Mouse (Mus musculus): ENCODE measurements around the gene 4930455H04Rik. TPM values are rescaled to one million over a fixed set of nuclear protein-coding genes. Genes with fewer than 3 reads are reported as not detected.

The 4930455H04Rik gene
- total RNA-seq, 2 experiments from 2014 or later: not detected

GRCm38 (mm10) chr3:116966225-116966624 lies 1.8 kb upstream of the 4930455H04Rik start:
- peak; percentile 50 to 63 for DNase-seq (ENCODE audit: low spot score in 2 of 2)

- DNase-seq (ENCODE audit: low spot score in 2 of 2): no peak
These were observed 1.3 kb upstream of the 4930455H04Rik start for GRCm38 (mm10) chr3:116966800-116967199.

- DNase-seq (ENCODE audit: low spot score in 2 of 2): no peak
These were observed 631 bp upstream of the 4930455H04Rik start for GRCm38 (mm10) chr3:116967436-116967835.

- DNase-seq (ENCODE audit: low spot score in 2 of 2): peak; percentile 33 to 60
These were observed 502 bp downstream of the 4930455H04Rik start, which contains the start of gene Palmd for GRCm38 (mm10) chr3:116968540-116968997. Gene Palmd (minus strand): TSS chr3:116968987.

- DNase-seq (ENCODE audit: low spot score in 2 of 2): no peak
These were observed 936 bp downstream of the 4930455H04Rik start for GRCm38 (mm10) chr3:116969003-116969402.

GRCm38 (mm10) chr3:116969786-116970185 lies 1.7 kb downstream of the 4930455H04Rik start:
- no peak for DNase-seq (ENCODE audit: low spot score in 2 of 2)

GRCm38 (mm10) chr3:116981811-116982575 lies 13.9 kb downstream of the 4930455H04Rik start:
- DNase-seq (ENCODE audit: low spot score in 2 of 2): no peak

GRCm38 (mm10) chr3:116985042-116985455 lies 17.0 kb downstream of the 4930455H04Rik start:
- no peak for DNase-seq (ENCODE audit: low spot score in 2 of 2)

GRCm38 (mm10) chr3:116985741-116986140 lies 17.7 kb downstream of the 4930455H04Rik start:
- DNase-seq (ENCODE audit: low spot score in 2 of 2): peak; percentile 68 to 79

GRCm38 (mm10) chr3:116986451-116986850 lies 18.4 kb downstream of the 4930455H04Rik start:
- DNase-seq (ENCODE audit: low spot score in 2 of 2): no peak

GRCm38 (mm10) chr3:116988221-116988620 lies 20.2 kb downstream of the 4930455H04Rik start:
- no peak for DNase-seq (ENCODE audit: low spot score in 2 of 2)

GRCm38 (mm10) chr3:116991180-116991579 lies 23.1 kb downstream of the 4930455H04Rik start:
- DNase-seq (ENCODE audit: low spot score in 2 of 2): no peak

GRCm38 (mm10) chr3:116993011-116993410 lies 24.9 kb downstream of the 4930455H04Rik start:
- no peak for DNase-seq (ENCODE audit: low spot score in 2 of 2)

- no peak for DNase-seq (ENCODE audit: low spot score in 2 of 2)
These were observed 33.8 kb downstream of the 4930455H04Rik start for GRCm38 (mm10) chr3:117001686-117002485.

GRCm38 (mm10) chr3:117003379-117003778 lies 35.3 kb downstream of the 4930455H04Rik start:
- no peak for DNase-seq (ENCODE audit: low spot score in 2 of 2)

GRCm38 (mm10) chr3:117006636-117007035 lies 38.6 kb downstream of the 4930455H04Rik start:
- no peak for DNase-seq (ENCODE audit: low spot score in 2 of 2)

GRCm38 (mm10) chr3:117007340-117007739 lies 39.3 kb downstream of the 4930455H04Rik start:
- peak; percentile 47 to 71 for DNase-seq (ENCODE audit: low spot score in 2 of 2)

- DNase-seq (ENCODE audit: low spot score in 2 of 2): no peak
These were observed 42.1 kb downstream of the 4930455H04Rik start for GRCm38 (mm10) chr3:117010182-117010581.

- DNase-seq (ENCODE audit: low spot score in 2 of 2): no peak
These were observed 52.3 kb downstream of the 4930455H04Rik start for GRCm38 (mm10) chr3:117020319-117020718.

- no peak for DNase-seq (ENCODE audit: low spot score in 2 of 2)
These were observed 53.8 kb downstream of the 4930455H04Rik start for GRCm38 (mm10) chr3:117021907-117022306.

- no peak for DNase-seq (ENCODE audit: low spot score in 2 of 2)
These were observed 56.0 kb downstream of the 4930455H04Rik start for GRCm38 (mm10) chr3:117024111-117024510.

- DNase-seq (ENCODE audit: low spot score in 2 of 2): no peak
These were observed 56.5 kb downstream of the 4930455H04Rik start for GRCm38 (mm10) chr3:117024557-117024956.

All from left cerebral cortex, adult 18-20 months (tissue).